Mouse (Mus musculus) G1E (cell line): ENCODE measurements around the gene Arhgap27. TPM values are rescaled to one million over a fixed set of nuclear protein-coding genes. Genes with fewer than 3 reads are reported as not detected.

Experiments used
- ATAC-seq: 2 replicates; pipeline ENCODE4 v1.8.0; 2016; ENCODE audit warnings: mild to moderate bottlenecking; ENCODE audit not compliant: insufficient number of reproducible peaks, poor library complexity, low FRiP score, severe bottlenecking; ENCODE audit errors: extremely low read depth
- DNase-seq: peaks from one replicate; pipeline ENCODE4 v3.0.0; 2012; ENCODE audit warnings: low spot score
- H3K27me3 ChIP-seq: 2 replicates; pipeline ENCODE4 v1.6.1; 2012; ENCODE audit warnings: mild to moderate bottlenecking, low read length, inconsistent platforms; ENCODE audit not compliant: insufficient read depth
- H3K36me3 ChIP-seq: replicated peaks from 2 replicates; pipeline ENCODE3; 2012; ENCODE audit warnings: mild to moderate bottlenecking, inconsistent platforms
- H3K4me1 ChIP-seq: 2 replicates; pipeline ENCODE4 v1.6.1; 2012; ENCODE audit warnings: low read depth, low read length, inconsistent platforms, mixed read lengths; ENCODE audit not compliant: insufficient read depth
- H3K4me3 ChIP-seq: 2 replicates; pipeline ENCODE4 v1.5.1; 2012; ENCODE audit warnings: low read depth, mild to moderate bottlenecking, inconsistent platforms, low read length, moderate library complexity, mixed read lengths
- H3K9me3 ChIP-seq: replicated peaks from 2 replicates; pipeline ENCODE4 v1.6.1; 2012; ENCODE audit warnings: inconsistent platforms
- CTCF ChIP-seq: IDR thresholded peaks from 2 replicates; pipeline ENCODE4 v1.5.1; 2012; ENCODE audit warnings: low read depth, low read length, inconsistent platforms, mixed read lengths
- GATA1 ChIP-seq: IDR thresholded peaks from 2 replicates; pipeline ENCODE4 v1.6.1; 2012; ENCODE audit warnings: borderline replicate concordance, low read length, inconsistent platforms, mixed read lengths
- GATA2 ChIP-seq: IDR thresholded peaks from 2 replicates; pipeline ENCODE4 v1.6.1; 2012; ENCODE audit warnings: low read depth, low read length, inconsistent platforms, borderline replicate concordance
- POLR2AphosphoS5 ChIP-seq: IDR thresholded peaks from 2 replicates; pipeline ENCODE4 v1.6.1; 2012; ENCODE audit warnings: low read depth, low read length, inconsistent platforms; ENCODE audit not compliant: insufficient replicate concordance
- TAL1 ChIP-seq: conservative IDR thresholded peaks from 2 replicates; pipeline ENCODE4 v1.6.1; 2012; ENCODE audit warnings: low read depth, low read length, inconsistent platforms, mixed read lengths
- polyA plus RNA-seq: library from polyadenylated mRNA; stranded (reverse); fragments of >175 nt; gene quantifications from 2 replicates; pipeline ENCODE4 v1.2.3, GENCODE M21; 2012
- total RNA-seq, 2 experiments: library from RNA; stranded (forward) in 1 of 2; stranded (reverse) in 1 of 2; fragments of 200-1000 nt in 1 of 2; fragments of >200 nt in 1 of 2; fragmentation: Nextera tagmentation in 1 of 2; gene quantifications; 2 replicates each; pipeline ENCODE4 v1.2.3; 2014 to 2017

Arhgap27 gene
- total and polyA plus RNA-seq, 3 experiments = 5.2 to 12.6 (median 11.5) TPM

DNA sequence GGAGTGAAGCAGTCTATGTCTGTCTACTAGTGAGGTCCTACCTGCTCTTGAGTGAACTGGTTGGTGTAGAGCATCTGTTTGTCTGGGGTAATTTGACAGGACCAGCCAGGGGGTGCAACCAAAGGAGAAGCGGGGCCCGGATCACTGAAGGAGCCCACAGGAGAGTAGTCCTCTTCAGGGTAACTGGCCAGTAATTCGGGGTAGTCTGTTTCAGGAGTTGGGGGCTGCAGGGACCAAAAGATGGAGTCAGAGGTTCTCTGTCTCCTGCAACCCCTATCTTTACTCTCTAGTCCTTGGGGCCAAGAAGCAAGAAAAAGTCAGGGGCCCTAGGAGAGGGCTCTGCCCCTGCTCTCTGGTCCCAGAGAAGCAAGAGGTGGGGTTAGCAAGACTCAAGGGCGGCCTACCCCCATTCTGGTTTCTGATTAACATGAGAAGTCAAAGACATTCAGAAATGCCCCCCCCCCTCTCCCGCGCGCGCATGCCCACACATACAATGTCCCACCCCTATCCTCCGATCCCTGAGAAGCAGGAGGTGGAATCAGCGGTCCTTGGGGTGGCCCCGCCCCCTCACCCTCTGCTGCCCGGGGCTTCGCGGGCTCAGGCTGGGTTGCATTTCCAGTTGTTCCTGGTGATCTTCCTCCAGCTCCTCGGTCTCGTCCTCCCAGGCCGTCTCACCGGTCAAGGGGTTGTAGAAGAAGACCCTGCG, 23.9 kb downstream of the Arhgap27 start:
- Histone ChIP-seq H3K4me1 (no peaks in the 10 kb centered on the region), H3K4me3 (no peak overlapping the region), H3K36me3 (peaks cover 23% of the 10 kb centered on the region), H3K9me3 (no peaks in the 10 kb centered on the region), H3K27me3 (peaks cover 26% of the 10 kb centered on the region; the same call in 1 of the 2 replicates)
- TF ChIP-seq GATA1 (no peak), POLR2AphosphoS5 (no peak), CTCF (no peak), TAL1 (no peak), GATA2 (no peak)
- DNase-seq (no peak), ATAC-seq (no peak)

DNA sequence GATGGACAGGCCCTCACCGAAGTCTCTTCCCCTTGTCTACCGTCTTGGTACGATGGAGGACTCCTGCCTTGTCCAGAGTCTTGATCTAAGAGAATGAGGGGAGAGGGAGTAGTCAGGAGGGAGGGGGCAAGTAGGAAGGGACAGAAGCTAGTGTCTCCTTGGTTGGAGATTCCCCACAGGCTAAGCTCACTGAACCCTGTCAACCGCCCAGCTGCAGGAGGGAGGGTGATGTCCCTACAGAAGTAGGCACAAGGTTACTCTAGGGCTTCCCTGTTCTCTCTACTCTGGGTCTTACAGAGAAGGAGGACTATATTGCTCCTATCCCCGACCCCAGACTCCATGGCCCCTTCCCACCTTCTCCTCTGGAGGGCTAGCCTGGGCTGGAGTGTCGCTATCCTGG, 24.8 kb downstream of the Arhgap27 start:
- no peak for DNase-seq
- TF ChIP-seq CTCF (no peak), GATA2 (no peak), POLR2AphosphoS5 (no peak), TAL1 (no peak), GATA1 (no peak)
- ATAC-seq = no peak
- peaks cover 23% of the 10 kb centered on the region; the same call in 1 of the 2 replicates for H3K27me3 ChIP-seq
- no peak overlapping the region for H3K4me3 ChIP-seq
- no peaks in the 10 kb centered on the region for H3K9me3 ChIP-seq
- no peaks in the 10 kb centered on the region for H3K4me1 ChIP-seq
- peaks cover 27% of the 10 kb centered on the region for H3K36me3 ChIP-seq

DNA sequence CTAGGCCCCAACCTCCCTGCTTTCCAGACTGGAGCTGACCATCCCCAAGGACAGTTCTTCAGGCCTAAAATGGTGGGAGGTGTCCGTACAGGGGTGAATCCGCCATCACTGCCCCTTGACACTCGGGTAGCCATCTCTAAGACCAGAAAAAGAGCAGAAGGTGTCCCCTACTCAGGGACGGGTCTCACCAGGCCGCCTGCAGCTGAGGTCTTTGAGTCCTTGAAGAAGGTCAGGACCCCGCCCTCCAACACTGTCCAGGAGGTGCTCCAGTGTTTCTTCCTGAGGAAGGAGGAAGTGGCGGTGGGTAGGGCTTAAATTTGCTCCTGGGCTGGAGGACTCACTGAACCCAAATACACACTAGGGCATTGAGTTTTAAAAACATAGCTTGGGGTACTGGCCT, 25.4 kb downstream of the Arhgap27 start:
- H3K4me3 ChIP-seq = no peak overlapping the region
- no peaks in the 10 kb centered on the region for H3K9me3 ChIP-seq
- DNase-seq (no peak), ATAC-seq (no peak)
- peaks cover 32% of the 10 kb centered on the region for H3K36me3 ChIP-seq
- no peak for TF ChIP-seq GATA1
- TF ChIP-seq GATA2 = no peak
- H3K27me3 ChIP-seq = peaks cover 22% of the 10 kb centered on the region; the same call in 1 of the 2 replicates
- H3K4me1 ChIP-seq = no peaks in the 10 kb centered on the region

GRCm38 (mm10) chr11:103337180-103337579, 26.3 kb downstream of the Arhgap27 start:
- TF ChIP-seq CTCF = no peak
- TF ChIP-seq POLR2AphosphoS5 = no peak
- no peak for TF ChIP-seq GATA1
- TF ChIP-seq TAL1 = no peak
- TF ChIP-seq GATA2 = no peak
- Histone ChIP-seq H3K4me3 (no peak overlapping the region), H3K9me3 (no peaks in the 10 kb centered on the region), H3K36me3 (peaks cover 42% of the 10 kb centered on the region), H3K27me3 (peaks cover 28% of the 10 kb centered on the region; the same call in 1 of the 2 replicates), H3K4me1 (no peaks in the 10 kb centered on the region; the same call in 1 of the 2 replicates)
- ATAC-seq (no peak), DNase-seq (no peak)

DNA sequence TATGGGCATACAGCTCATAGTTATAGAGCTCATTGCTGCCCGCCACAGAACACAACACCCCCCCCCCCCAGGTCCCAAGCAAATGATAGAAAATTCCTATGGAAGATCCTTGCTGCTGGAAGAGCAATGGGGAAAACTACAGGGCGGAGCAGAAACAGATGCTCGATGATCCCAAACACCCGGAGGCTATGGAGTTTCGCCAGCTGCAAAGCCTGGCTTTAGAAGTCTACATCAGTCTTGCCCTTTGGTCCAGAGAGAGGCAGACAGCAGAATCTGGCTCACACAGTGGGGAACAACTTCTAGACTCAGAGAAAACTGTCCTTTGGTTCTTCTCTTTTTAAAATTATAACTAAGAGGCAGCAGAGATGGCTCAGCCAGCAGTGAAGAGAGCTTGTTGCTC, 27.9 kb downstream of the Arhgap27 start:
- ATAC-seq = no peak

GRCm38 (mm10) chr11:103334925-103335324, 28.6 kb downstream of the Arhgap27 start:
- DNase-seq = no peak
- Histone ChIP-seq H3K4me1 (no peaks in the 10 kb centered on the region; the same call in 1 of the 2 replicates), H3K36me3 (peaks cover 39% of the 10 kb centered on the region), H3K27me3 (peaks cover 23% of the 10 kb centered on the region; the same call in 1 of the 2 replicates), H3K9me3 (no peaks in the 10 kb centered on the region), H3K4me3 (no peak overlapping the region)
- TF ChIP-seq GATA2 (no peak), POLR2AphosphoS5 (no peak), CTCF (no peak), GATA1 (no peak), TAL1 (no peak)
- ATAC-seq = no peak

More for the DNA sequence above, 27.9 kb downstream of the Arhgap27 start:
- no peak for DNase-seq
- Histone ChIP-seq H3K27me3 (peaks cover 26% of the 10 kb centered on the region; the same call in 1 of the 2 replicates), H3K4me1 (no peaks in the 10 kb centered on the region; the same call in 1 of the 2 replicates), H3K4me3 (no peak overlapping the region), H3K36me3 (peaks cover 42% of the 10 kb centered on the region), H3K9me3 (no peaks in the 10 kb centered on the region)
- TF ChIP-seq GATA2 (no peak), GATA1 (no peak), TAL1 (no peak), CTCF (no peak), POLR2AphosphoS5 (no peak)
